Mouse (Mus musculus): ENCODE data around the gene Cib2. TPM values are rescaled to one million over a fixed set of nuclear protein-coding genes. Genes with fewer than 3 reads are reported as not detected.
A peak's percentile ranks its signal among the peaks of the same experiment; 100 is the strongest.

Cib2 gene
- polyA plus RNA-seq, 2 experiments, result 14.3 to 26.5 TPM

GRCm38 (mm10) chr9:54537030-54537429 is 23.0 kb downstream of the Cib2 start:
- DNase-seq (ENCODE audit: low spot score), result no peak
- Histone ChIP-seq H3K27ac (replicated peaks; ENCODE audit: low read depth, low read length) (no peak overlapping the region), H3K4me3 (replicated peaks; ENCODE audit: low read length) (no peak overlapping the region), H3K4me1 (ENCODE audit: control insufficient read depth, insufficient read depth, low read length) (0 out of 2 replicates have a peak, but pooled peaks cover 4% of the 10 kb centered on the region), H3K27me3 (ENCODE audit: control insufficient read depth, insufficient read depth, low read length) (no peaks in the 10 kb centered on the region), H3K9me3 (ENCODE audit: control insufficient read depth, low read length) (no peaks in the 10 kb centered on the region), H3K4me2 (replicated peaks; ENCODE audit: low read depth, low read length, severe bottlenecking) (no peak overlapping the region), H3K9ac (ENCODE audit: low read depth, low read length, severe bottlenecking) (no peak overlapping the region), H3K36me3 (ENCODE audit: control insufficient read depth, insufficient read depth, low read length) (no peaks in the 10 kb centered on the region)
- WGBS, result 56% methylated on average over 4 of the region's 4 CpGs
- no peak for ATAC-seq (ENCODE audit: low FRiP score, low read depth)
- no peak for TF ChIP-seq POLR2A (IDR thresholded peaks at IDR 0.05; ENCODE audit: borderline replicate concordance, extremely low read depth, insufficient read depth, insufficient read length)

GRCm38 (mm10) chr9:54536236-54536635 is 23.8 kb downstream of the Cib2 start:
- no peak for DNase-seq (ENCODE audit: low spot score)
- WGBS, result 77% methylated on average over 7 of the region's 7 CpGs
- H3K27ac ChIP-seq (replicated peaks; ENCODE audit: low read depth, low read length), result no peak overlapping the region

GRCm38 (mm10) chr9:54533975-54534374 is 26.0 kb downstream of the Cib2 start:
- H3K27ac ChIP-seq (replicated peaks; ENCODE audit: low read depth, low read length), result no peak overlapping the region
- H3K9ac ChIP-seq (ENCODE audit: low read depth, low read length, severe bottlenecking), result peak overlapping the region; percentile 16; the same call in 1 of the 2 replicates
- H3K36me3 ChIP-seq (ENCODE audit: control insufficient read depth, insufficient read depth, low read length), result no peaks in the 10 kb centered on the region
- H3K4me2 ChIP-seq (replicated peaks; ENCODE audit: low read depth, low read length, severe bottlenecking), result no peak overlapping the region
- TF ChIP-seq POLR2A (IDR thresholded peaks at IDR 0.05; ENCODE audit: borderline replicate concordance, extremely low read depth, insufficient read depth, insufficient read length), result no peak
- 0 out of 2 replicates have a peak, but pooled peaks cover 4% of the 10 kb centered on the region for H3K4me1 ChIP-seq (ENCODE audit: control insufficient read depth, insufficient read depth, low read length)
- ATAC-seq (ENCODE audit: low FRiP score, low read depth) (no peak), DNase-seq (ENCODE audit: low spot score) (peak; percentile 13)
- H3K9me3 ChIP-seq (ENCODE audit: control insufficient read depth, low read length), result no peaks in the 10 kb centered on the region
- H3K27me3 ChIP-seq (ENCODE audit: control insufficient read depth, insufficient read depth, low read length), result no peaks in the 10 kb centered on the region
- 57% methylated on average over 5 of the region's 5 CpGs for WGBS
- H3K4me3 ChIP-seq (replicated peaks; ENCODE audit: low read length), result no peak overlapping the region

More at GRCm38 (mm10) chr9:54536236-54536635, 23.8 kb downstream of the Cib2 start:
- 0 out of 2 replicates have a peak, but pooled peaks cover 4% of the 10 kb centered on the region for H3K4me1 ChIP-seq (ENCODE audit: control insufficient read depth, insufficient read depth, low read length)
- H3K4me2 ChIP-seq (replicated peaks; ENCODE audit: low read depth, low read length, severe bottlenecking), result no peak overlapping the region
- ATAC-seq (ENCODE audit: low FRiP score, low read depth), result no peak
- H3K27me3 ChIP-seq (ENCODE audit: control insufficient read depth, insufficient read depth, low read length), result no peaks in the 10 kb centered on the region
- no peaks in the 10 kb centered on the region for H3K9me3 ChIP-seq (ENCODE audit: control insufficient read depth, low read length)
- no peaks in the 10 kb centered on the region for H3K36me3 ChIP-seq (ENCODE audit: control insufficient read depth, insufficient read depth, low read length)
- no peak overlapping the region for H3K4me3 ChIP-seq (replicated peaks; ENCODE audit: low read length)
- TF ChIP-seq POLR2A (IDR thresholded peaks at IDR 0.05; ENCODE audit: borderline replicate concordance, extremely low read depth, insufficient read depth, insufficient read length), result no peak
- H3K9ac ChIP-seq (ENCODE audit: low read depth, low read length, severe bottlenecking), result no peak overlapping the region

GRCm38 (mm10) chr9:54532926-54533325 is 27.1 kb downstream of the Cib2 start:
- ATAC-seq (ENCODE audit: low FRiP score, low read depth) (no peak), DNase-seq (ENCODE audit: low spot score) (no peak)
- Histone ChIP-seq H3K27ac (replicated peaks; ENCODE audit: low read depth, low read length) (no peak overlapping the region), H3K4me3 (replicated peaks; ENCODE audit: low read length) (no peak overlapping the region), H3K4me2 (replicated peaks; ENCODE audit: low read depth, low read length, severe bottlenecking) (no peak overlapping the region), H3K9ac (ENCODE audit: low read depth, low read length, severe bottlenecking) (no peak overlapping the region), H3K9me3 (ENCODE audit: control insufficient read depth, low read length) (no peaks in the 10 kb centered on the region), H3K4me1 (ENCODE audit: control insufficient read depth, insufficient read depth, low read length) (0 out of 2 replicates have a peak, but pooled peaks cover 4% of the 10 kb centered on the region), H3K27me3 (ENCODE audit: control insufficient read depth, insufficient read depth, low read length) (no peaks in the 10 kb centered on the region), H3K36me3 (ENCODE audit: control insufficient read depth, insufficient read depth, low read length) (no peaks in the 10 kb centered on the region)
- WGBS, result 92% methylated on average over 2 of the region's 2 CpGs
- TF ChIP-seq POLR2A (IDR thresholded peaks at IDR 0.05; ENCODE audit: borderline replicate concordance, extremely low read depth, insufficient read depth, insufficient read length), result no peak

DNA sequence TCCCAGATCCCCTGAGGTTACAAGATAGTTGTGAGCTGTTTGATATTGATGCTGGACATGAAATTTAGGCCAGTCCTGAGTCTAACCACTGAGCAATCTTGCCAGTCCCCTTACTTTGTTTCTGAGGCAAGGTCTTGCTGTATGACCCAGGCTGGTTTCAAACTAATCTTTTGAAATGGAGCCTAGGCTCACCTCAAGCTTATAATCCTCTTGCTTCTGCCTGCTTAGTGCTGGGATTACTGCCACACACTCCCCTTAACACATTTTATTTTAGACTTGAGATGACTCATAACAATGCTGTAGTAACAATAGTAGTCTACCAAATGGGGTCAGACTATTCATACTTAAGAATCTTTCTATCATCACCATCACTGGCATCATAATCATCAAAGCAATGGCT is 28.6 kb downstream of the Cib2 start:
- Histone ChIP-seq H3K4me1 (ENCODE audit: control insufficient read depth, insufficient read depth, low read length) (0 out of 2 replicates have a peak, but pooled peaks cover 4% of the 10 kb centered on the region), H3K9me3 (ENCODE audit: control insufficient read depth, low read length) (no peaks in the 10 kb centered on the region), H3K4me2 (replicated peaks; ENCODE audit: low read depth, low read length, severe bottlenecking) (no peak overlapping the region), H3K27me3 (ENCODE audit: control insufficient read depth, insufficient read depth, low read length) (no peaks in the 10 kb centered on the region), H3K27ac (replicated peaks; ENCODE audit: low read depth, low read length) (no peak overlapping the region), H3K4me3 (replicated peaks; ENCODE audit: low read length) (no peak overlapping the region), H3K36me3 (ENCODE audit: control insufficient read depth, insufficient read depth, low read length) (no peaks in the 10 kb centered on the region), H3K9ac (ENCODE audit: low read depth, low read length, severe bottlenecking) (no peak overlapping the region)
- DNase-seq (ENCODE audit: low spot score) (no peak), ATAC-seq (ENCODE audit: low FRiP score, low read depth) (no peak)
- TF ChIP-seq POLR2A (IDR thresholded peaks at IDR 0.05; ENCODE audit: borderline replicate concordance, extremely low read depth, insufficient read depth, insufficient read length), result no peak

GRCm38 (mm10) chr9:54530836-54531235 is 29.2 kb downstream of the Cib2 start:
- Histone ChIP-seq H3K9me3 (ENCODE audit: control insufficient read depth, low read length) (no peaks in the 10 kb centered on the region), H3K4me1 (ENCODE audit: control insufficient read depth, insufficient read depth, low read length) (0 out of 2 replicates have a peak, but pooled peaks cover 4% of the 10 kb centered on the region), H3K9ac (ENCODE audit: low read depth, low read length, severe bottlenecking) (no peak overlapping the region), H3K4me3 (replicated peaks; ENCODE audit: low read length) (no peak overlapping the region), H3K27ac (replicated peaks; ENCODE audit: low read depth, low read length) (no peak overlapping the region), H3K36me3 (ENCODE audit: control insufficient read depth, insufficient read depth, low read length) (no peaks in the 10 kb centered on the region), H3K27me3 (ENCODE audit: control insufficient read depth, insufficient read depth, low read length) (no peaks in the 10 kb centered on the region), H3K4me2 (replicated peaks; ENCODE audit: low read depth, low read length, severe bottlenecking) (no peak overlapping the region)
- no peak for ATAC-seq (ENCODE audit: low FRiP score, low read depth)
- no peak for TF ChIP-seq POLR2A (IDR thresholded peaks at IDR 0.05; ENCODE audit: borderline replicate concordance, extremely low read depth, insufficient read depth, insufficient read length)
- no peak for DNase-seq (ENCODE audit: low spot score)
- 79% methylated on average over 6 of the region's 6 CpGs for WGBS

Measured in limb, embryonic 14.5 days (tissue).